Mouse (Mus musculus): ENCODE results near the gene Olfr120. TPM values are rescaled to one million over a fixed set of nuclear protein-coding genes. Genes with fewer than 3 reads are reported as not detected.
"Not testable (repeated sequence)": the region's sequence is repeated elsewhere in the genome, so short reads cannot be mapped to it uniquely, and the experiment has no call there.

Gene Olfr120
- polyA plus RNA-seq (2015; fragmentation: Nextera tagmentation; extraction: Ambion mirVana) = not detected in 2 replicates

DNA sequence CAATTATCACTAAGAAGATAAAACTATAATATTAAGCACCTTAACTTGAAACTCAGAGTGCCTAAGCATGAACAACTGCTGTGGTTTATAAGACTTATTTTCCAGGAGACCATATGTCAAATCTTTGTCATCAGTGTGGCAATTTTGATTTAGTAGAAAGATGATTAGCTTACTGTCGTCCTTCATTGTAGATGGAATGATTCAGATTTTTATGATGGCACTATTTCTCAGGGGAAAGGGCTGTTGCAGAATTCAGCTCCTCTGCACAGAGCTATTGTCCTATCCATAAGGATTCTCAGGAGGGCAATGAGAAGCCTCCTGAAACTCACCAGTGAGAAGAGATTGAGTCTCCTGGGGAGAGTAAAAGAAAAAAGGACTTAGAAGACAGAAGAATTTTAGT, at the start of gene Olfr120:
Gene Olfr120, plus strand, starts transcription at position 301 of the 400 bp plus-strand sequence.
- WGBS = 68% methylated on average over 1 of the region's 1 CpGs

GRCm38 (mm10) chr17:37696264-37696663, 25.3 kb upstream of the Olfr120 start, which contains the start of gene Olfr119:
Gene Olfr119, plus strand, starts transcription at chr17:37696564.
- not testable (repeated sequence) for H3K27me3 ChIP-seq (ENCODE audit: control insufficient read depth, insufficient read depth, low read depth, low read length); H3K9me3 ChIP-seq (ENCODE audit: control insufficient read depth, low read length); H3K9ac ChIP-seq (ENCODE audit: low read length); H3K36me3 ChIP-seq (ENCODE audit: control insufficient read depth, insufficient read depth, low read length); H3K4me3 ChIP-seq (ENCODE audit: low read length); H3K4me2 ChIP-seq (ENCODE audit: low read depth, low read length); H3K27ac ChIP-seq (ENCODE audit: low read length); ATAC-seq (ENCODE audit: low read depth); H3K4me1 ChIP-seq (replicated peaks; ENCODE audit: control insufficient read depth, insufficient read depth, low read length)
- WGBS = 50% methylated on average over 1 of the region's 1 CpGs

More for the DNA sequence above, at the start of gene Olfr120:
- Histone ChIP-seq H3K4me3 (ENCODE audit: low read length) (no peak within 1 kb of the TSS), H3K27ac (ENCODE audit: low read length) (no peak within 1 kb of the TSS), H3K4me1 (replicated peaks; ENCODE audit: control insufficient read depth, insufficient read depth, low read length) (no peaks in the 10 kb centered on the region), H3K4me2 (ENCODE audit: low read depth, low read length) (no peak within 1 kb of the TSS), H3K27me3 (ENCODE audit: control insufficient read depth, insufficient read depth, low read depth, low read length) (no peaks in the 10 kb centered on the region), H3K36me3 (ENCODE audit: control insufficient read depth, insufficient read depth, low read length) (no peaks in the 10 kb centered on the region), H3K9me3 (ENCODE audit: control insufficient read depth, low read length) (no peaks in the 10 kb centered on the region), H3K9ac (ENCODE audit: low read length) (no peak within 1 kb of the TSS)
- no peak for ATAC-seq (ENCODE audit: low read depth)

GRCm38 (mm10) chr17:37738070-37738469, 16.5 kb downstream of the Olfr120 start:
- Histone ChIP-seq H3K27me3 (ENCODE audit: control insufficient read depth, insufficient read depth, low read depth, low read length) (no peaks in the 10 kb centered on the region), H3K27ac (ENCODE audit: low read length) (no peak overlapping the region), H3K4me1 (replicated peaks; ENCODE audit: control insufficient read depth, insufficient read depth, low read length) (no peaks in the 10 kb centered on the region), H3K9ac (ENCODE audit: low read length) (no peak overlapping the region), H3K4me3 (ENCODE audit: low read length) (no peak overlapping the region), H3K36me3 (ENCODE audit: control insufficient read depth, insufficient read depth, low read length) (no peaks in the 10 kb centered on the region), H3K4me2 (ENCODE audit: low read depth, low read length) (no peak overlapping the region), H3K9me3 (ENCODE audit: control insufficient read depth, low read length) (no peaks in the 10 kb centered on the region)
- ATAC-seq (ENCODE audit: low read depth) = no peak
- WGBS = 53% methylated on average over 7 of the region's 7 CpGs

DNA sequence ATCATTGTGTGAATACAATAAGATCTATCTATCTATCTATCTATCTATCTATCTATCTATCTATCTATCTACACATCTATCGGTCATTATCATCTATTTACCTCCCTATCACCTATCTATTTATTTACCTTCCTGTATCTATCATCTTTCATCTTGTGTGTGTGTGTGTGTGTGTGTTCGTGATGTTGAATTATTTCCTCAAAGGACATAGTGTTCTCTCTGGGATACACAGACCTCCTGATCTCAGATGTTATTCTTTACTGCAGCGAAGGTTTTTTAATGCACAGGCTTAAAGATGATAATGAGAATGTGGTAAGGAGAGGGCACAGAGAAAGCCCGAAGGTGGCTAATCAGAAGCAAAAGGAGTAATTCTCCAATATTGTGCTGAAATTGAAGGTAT, 46.7 kb downstream of the Olfr120 start, which contains the start of gene Olfr122:
Gene Olfr122, plus strand, starts transcription at position 301 of the 400 bp plus-strand sequence.
- 0 out of 2 replicates have a peak, but pooled peaks cover 2% of the 10 kb centered on the region for H3K9me3 ChIP-seq (ENCODE audit: control insufficient read depth, low read length)
- 77% methylated on average over 4 of the region's 4 CpGs for WGBS
- no peak within 1 kb of the TSS for H3K27ac ChIP-seq (ENCODE audit: low read length)
- H3K4me1 ChIP-seq (replicated peaks; ENCODE audit: control insufficient read depth, insufficient read depth, low read length) = no peaks in the 10 kb centered on the region
- no peak for ATAC-seq (ENCODE audit: low read depth)
- no peak within 1 kb of the TSS for H3K4me3 ChIP-seq (ENCODE audit: low read length)
- no peak within 1 kb of the TSS for H3K9ac ChIP-seq (ENCODE audit: low read length)
- H3K36me3 ChIP-seq (ENCODE audit: control insufficient read depth, insufficient read depth, low read length) = no peaks in the 10 kb centered on the region
- H3K4me2 ChIP-seq (ENCODE audit: low read depth, low read length) = no peak within 1 kb of the TSS
- H3K27me3 ChIP-seq (ENCODE audit: control insufficient read depth, insufficient read depth, low read depth, low read length) = no peaks in the 10 kb centered on the region

Other genes starting within 250 kb of the Olfr120 start
- not detected in 2 replicates for gene H2-M2, start 238.3 kb upstream of the Olfr120 start, polyA plus RNA-seq (2015; fragmentation: Nextera tagmentation; extraction: Ambion mirVana)
- gene Olfr110, start 229.3 kb upstream of the Olfr120 start, polyA plus RNA-seq (2015; fragmentation: Nextera tagmentation; extraction: Ambion mirVana) = not detected in 2 replicates
- gene Olfr111, start 213.8 kb upstream of the Olfr120 start, polyA plus RNA-seq (2015; fragmentation: Nextera tagmentation; extraction: Ambion mirVana) = not detected in 2 replicates
- gene Olfr112, start 152.4 kb upstream of the Olfr120 start, polyA plus RNA-seq (2015; fragmentation: Nextera tagmentation; extraction: Ambion mirVana) = not detected in 2 replicates
- not detected in 2 replicates for gene Olfr113, start 144.1 kb upstream of the Olfr120 start, polyA plus RNA-seq (2015; fragmentation: Nextera tagmentation; extraction: Ambion mirVana)
- not detected in 2 replicates for gene Olfr114, start 129.1 kb upstream of the Olfr120 start, polyA plus RNA-seq (2015; fragmentation: Nextera tagmentation; extraction: Ambion mirVana)
- gene Olfr115, start 94.7 kb upstream of the Olfr120 start, polyA plus RNA-seq (2015; fragmentation: Nextera tagmentation; extraction: Ambion mirVana) = not detected in 2 replicates
- gene Olfr116, start 94.6 kb upstream of the Olfr120 start, polyA plus RNA-seq (2015; fragmentation: Nextera tagmentation; extraction: Ambion mirVana) = not detected in 2 replicates
- gene Olfr117, start 58.0 kb upstream of the Olfr120 start, polyA plus RNA-seq (2015; fragmentation: Nextera tagmentation; extraction: Ambion mirVana) = not detected in 2 replicates
- gene Olfr118, start 54.8 kb upstream of the Olfr120 start, polyA plus RNA-seq (2015; fragmentation: Nextera tagmentation; extraction: Ambion mirVana) = not detected in 2 replicates
- gene Olfr119, start 25.2 kb upstream of the Olfr120 start, polyA plus RNA-seq (2015; fragmentation: Nextera tagmentation; extraction: Ambion mirVana) = not detected in 2 replicates
- not detected in 2 replicates for gene Olfr121, start 27.0 kb downstream of the Olfr120 start, polyA plus RNA-seq (2015; fragmentation: Nextera tagmentation; extraction: Ambion mirVana)
- gene Olfr122, start 46.8 kb downstream of the Olfr120 start, polyA plus RNA-seq (2015; fragmentation: Nextera tagmentation; extraction: Ambion mirVana) = not detected in 2 replicates
- not detected in 2 replicates for gene Olfr123, start 71.7 kb downstream of the Olfr120 start, polyA plus RNA-seq (2015; fragmentation: Nextera tagmentation; extraction: Ambion mirVana)
- gene Olfr124, start 78.1 kb downstream of the Olfr120 start, polyA plus RNA-seq (2015; fragmentation: Nextera tagmentation; extraction: Ambion mirVana) = not detected in 2 replicates
- gene Olfr125, start 111.1 kb downstream of the Olfr120 start, polyA plus RNA-seq (2015; fragmentation: Nextera tagmentation; extraction: Ambion mirVana) = not detected in 2 replicates
- not detected in 2 replicates for gene Olfr126, start 125.7 kb downstream of the Olfr120 start, polyA plus RNA-seq (2015; fragmentation: Nextera tagmentation; extraction: Ambion mirVana)
- not detected in 2 replicates for gene Olfr127, start 178.6 kb downstream of the Olfr120 start, polyA plus RNA-seq (2015; fragmentation: Nextera tagmentation; extraction: Ambion mirVana)
- not detected in 2 replicates for gene Olfr128, start 198.7 kb downstream of the Olfr120 start, polyA plus RNA-seq (2015; fragmentation: Nextera tagmentation; extraction: Ambion mirVana)
- not detected in 2 replicates for gene Olfr761, start 231.3 kb downstream of the Olfr120 start, polyA plus RNA-seq (2015; fragmentation: Nextera tagmentation; extraction: Ambion mirVana)

All from lung, embryonic 16.5 days (tissue).